Mouse (Mus musculus) kidney, postnatal 36 days (tissue): ENCODE measurements at regions not wholly inside any gene's neighbourhood (a gene's known extent, or its start where the extent isn't known, plus 50 kb on each side); places are given as distances from the start of the nearest gene placed in this dataset.
A peak's percentile ranks its signal among the peaks of the same experiment; 100 is the strongest.
"Not testable (repeated sequence)": the region's sequence is repeated elsewhere in the genome, so short reads cannot be mapped to it uniquely, and the experiment has no call there.

Experiments used
- DNase-seq, 2 experiments: peaks; one replicate each; pipeline ENCODE4 v3.0.0; 2021 to 2022; ENCODE audit warnings: mixed read lengths in 2 of 2

- DNase-seq, result not testable (repeated sequence)
Observed at GRCm38 (mm10) chr10:85731163-85731562, 98.1 kb upstream of the Pwp1 start.

GRCm38 (mm10) chr10:85731796-85732388 lies 97.4 kb upstream of the Pwp1 start:
- peak in 1 of 2 experiments; percentile 48 for DNase-seq

GRCm38 (mm10) chr10:85737796-85738195 lies 91.5 kb upstream of the Pwp1 start:
- DNase-seq, result no peak

- no peak for DNase-seq
Observed at GRCm38 (mm10) chr10:85739008-85739407, 90.3 kb upstream of the Pwp1 start.

GRCm38 (mm10) chr10:85739565-85739964 lies 89.7 kb upstream of the Pwp1 start:
- not testable (repeated sequence) for DNase-seq

GRCm38 (mm10) chr10:85741972-85742371 lies 87.3 kb upstream of the Pwp1 start:
- DNase-seq, result peak in 1 of 2 experiments; percentile 21

GRCm38 (mm10) chr10:85745390-85745789 lies 83.9 kb upstream of the Pwp1 start:
- DNase-seq, result not testable (repeated sequence)

- not testable (repeated sequence) for DNase-seq
Observed at GRCm38 (mm10) chr10:85745818-85746217, 83.5 kb upstream of the Pwp1 start.

- DNase-seq, result not testable (repeated sequence)
Observed at GRCm38 (mm10) chr10:85749549-85749948, 79.7 kb upstream of the Pwp1 start.

- no peak for DNase-seq
Observed at GRCm38 (mm10) chr10:85775035-85775434, 54.3 kb upstream of the Pwp1 start.
